Mouse (Mus musculus) MEL (cell line): ENCODE results near the gene Psmd3. TPM values are rescaled to one million over a fixed set of nuclear protein-coding genes. Genes with fewer than 3 reads are reported as not detected.

Experiments
- DNase-seq: peaks from one replicate; pipeline ENCODE4 v3.0.0; 2011; ENCODE audit warnings: low read depth, low spot score
- H3K27ac ChIP-seq: 2 replicates; pipeline ENCODE4 v1.5.1; 2012; ENCODE audit warnings: low read depth, mild to moderate bottlenecking, control low read depth, low read length, moderate library complexity; ENCODE audit not compliant: control insufficient read depth
- H3K27me3 ChIP-seq, 2 experiments: fragments of 150-350 bp in 1 of 2; sonication (generic) in 1 of 2; 2 replicates each; pipeline ENCODE4 v1.6.1; 2012; ENCODE audit warnings: low read length in 2 of 2, mild to moderate bottlenecking in 2 of 2, improper control_type of control experiment in 1 of 2, moderate library complexity in 1 of 2; ENCODE audit not compliant: insufficient read depth in 2 of 2, control insufficient read depth in 1 of 2
- H3K36me3 ChIP-seq, 2 experiments: 2 replicates each; pipeline ENCODE4 v1.6.1; 2012 to 2014; ENCODE audit warnings: low read length in 2 of 2, improper control_type of control experiment in 1 of 2, inconsistent platforms in 1 of 2, mild to moderate bottlenecking in 1 of 2; ENCODE audit not compliant: insufficient read depth in 2 of 2, control insufficient read depth in 1 of 2
- H3K4me1 ChIP-seq, 2 experiments: fragments of 150-350 bp in 1 of 2; sonication (generic) in 1 of 2; 2 replicates each; pipeline ENCODE4 v1.6.1; 2012; ENCODE audit warnings: low read length in 2 of 2, improper control_type of control experiment in 1 of 2, mild to moderate bottlenecking in 1 of 2; ENCODE audit not compliant: insufficient read depth in 2 of 2, control insufficient read depth in 1 of 2
- H3K4me3 ChIP-seq, 2 experiments: fragments of 150-350 bp in 1 of 2; sonication (generic) in 1 of 2; 2 replicates each; pipeline ENCODE4 v1.5.1; 2012; ENCODE audit warnings: low read depth in 2 of 2, low read length in 2 of 2, mild to moderate bottlenecking in 2 of 2, moderate library complexity in 2 of 2, control low read depth in 1 of 2, improper control_type of control experiment in 1 of 2; ENCODE audit not compliant: control insufficient read depth in 1 of 2, insufficient read depth in 1 of 2
- H3K79me2 ChIP-seq: 2 replicates; pipeline ENCODE4 v1.6.1; 2012; ENCODE audit warnings: mild to moderate bottlenecking, low read length, moderate library complexity; ENCODE audit not compliant: control insufficient read depth, poor library complexity, insufficient read depth
- H3K9ac ChIP-seq: 2 replicates; pipeline ENCODE4 v1.6.1; 2012; ENCODE audit warnings: low read depth, mild to moderate bottlenecking, control low read depth, low read length, moderate library complexity; ENCODE audit not compliant: control insufficient read depth, poor library complexity, severe bottlenecking
- H3K9me3 ChIP-seq: fragments of 150-350 bp; sonication (generic); replicated peaks from 2 replicates; pipeline ENCODE4 v1.6.1; 2012; ENCODE audit warnings: mild to moderate bottlenecking, low read length, improper control_type of control experiment, moderate library complexity; ENCODE audit not compliant: insufficient read depth
- BHLHE40 ChIP-seq: IDR thresholded peaks from 2 replicates; pipeline ENCODE4 v1.6.1; 2012; ENCODE audit warnings: low read depth, mild to moderate bottlenecking, inconsistent platforms, low read length, improper control_type of control experiment, borderline replicate concordance
- CHD2 ChIP-seq: IDR thresholded peaks from 2 replicates; pipeline ENCODE4 v1.6.1; 2011; ENCODE audit warnings: low read length, improper control_type of control experiment
- CTCF ChIP-seq, 3 experiments: IDR thresholded peaks in 2 of 3; conservative IDR thresholded peaks in 1 of 3; 2 replicates each; pipeline ENCODE4 v1.5.1; 2011 to 2012; ENCODE audit warnings: low read length in 3 of 3, low read depth in 2 of 3, mild to moderate bottlenecking in 2 of 3, improper control_type of control experiment in 1 of 3, inconsistent platforms in 1 of 3, mixed read lengths in 1 of 3, moderate library complexity in 1 of 3; ENCODE audit not compliant: control insufficient read depth in 1 of 3, insufficient read depth in 1 of 3, poor library complexity in 1 of 3, severe bottlenecking in 1 of 3
- E2F4 ChIP-seq: IDR thresholded peaks from 2 replicates; pipeline ENCODE4 v1.6.1; 2011; ENCODE audit warnings: low read depth, low read length, improper control_type of control experiment, borderline replicate concordance
- ELF1 ChIP-seq: IDR thresholded peaks from 2 replicates; pipeline ENCODE4 v1.6.1; 2014; ENCODE audit warnings: low read depth, mild to moderate bottlenecking, inconsistent platforms, low read length, improper control_type of control experiment, moderate library complexity
- EP300 ChIP-seq, 2 experiments: IDR thresholded peaks; 2 replicates each; pipeline ENCODE4 v1.6.1; 2011; ENCODE audit warnings: improper control_type of control experiment in 2 of 2, low read length in 2 of 2, low read depth in 1 of 2, mild to moderate bottlenecking in 1 of 2
- ETS1 ChIP-seq: IDR thresholded peaks from 2 replicates; pipeline ENCODE4 v1.6.1; 2012; ENCODE audit warnings: low read depth, mild to moderate bottlenecking, inconsistent platforms, low read length, improper control_type of control experiment, moderate library complexity
- GABPA ChIP-seq: IDR thresholded peaks from 2 replicates; pipeline ENCODE4 v1.6.1; 2012; ENCODE audit warnings: low read depth, mild to moderate bottlenecking, inconsistent platforms, low read length, improper control_type of control experiment, moderate library complexity
- HCFC1 ChIP-seq: IDR thresholded peaks from 2 replicates; pipeline ENCODE4 v1.6.1; 2012; ENCODE audit warnings: low read depth, mild to moderate bottlenecking, inconsistent platforms, low read length, improper control_type of control experiment, moderate library complexity
- JUND ChIP-seq: IDR thresholded peaks from 2 replicates; pipeline ENCODE4 v1.6.1; 2011; ENCODE audit warnings: low read depth, mild to moderate bottlenecking, improper control_type of control experiment, low read length
- MAFK ChIP-seq: IDR thresholded peaks from 2 replicates; pipeline ENCODE4 v1.6.1; 2011; ENCODE audit warnings: low read depth, mild to moderate bottlenecking, low read length, improper control_type of control experiment, borderline replicate concordance
- MAX ChIP-seq: IDR thresholded peaks from 2 replicates; pipeline ENCODE4 v1.6.1; 2011; ENCODE audit warnings: low read length, improper control_type of control experiment
- MAZ ChIP-seq: IDR thresholded peaks from 2 replicates; pipeline ENCODE4 v1.6.1; 2012; ENCODE audit warnings: low read depth, mild to moderate bottlenecking, inconsistent platforms, low read length, improper control_type of control experiment
- MYC ChIP-seq: IDR thresholded peaks from 2 replicates; pipeline ENCODE4 v1.6.1; 2011; ENCODE audit warnings: low read depth, mild to moderate bottlenecking, low read length, improper control_type of control experiment, moderate library complexity
- POLR2AphosphoS2 ChIP-seq: IDR thresholded peaks from 2 replicates; pipeline ENCODE4 v1.6.1; 2011; ENCODE audit warnings: low read length, improper control_type of control experiment
- SMC3 ChIP-seq: IDR thresholded peaks from 2 replicates; pipeline ENCODE4 v1.6.1; 2011; ENCODE audit warnings: low read depth, low read length, improper control_type of control experiment
- TCF12 ChIP-seq: IDR thresholded peaks from 2 replicates; pipeline ENCODE4 v1.6.1; 2014; ENCODE audit warnings: low read depth, mild to moderate bottlenecking, inconsistent platforms, low read length, improper control_type of control experiment, moderate library complexity
- UBTF ChIP-seq: IDR thresholded peaks from 2 replicates; pipeline ENCODE4 v1.6.1; 2012; ENCODE audit warnings: low read depth, mild to moderate bottlenecking, inconsistent platforms, low read length, improper control_type of control experiment, moderate library complexity, borderline replicate concordance; ENCODE audit not compliant: insufficient read depth
- USF1 ChIP-seq: IDR thresholded peaks from 2 replicates; pipeline ENCODE4 v1.6.1; 2014; ENCODE audit warnings: low read depth, mild to moderate bottlenecking, inconsistent platforms, low read length, improper control_type of control experiment, moderate library complexity
- USF2 ChIP-seq, 2 experiments: IDR thresholded peaks; 2 replicates each; pipeline ENCODE4 v1.6.1; 2011 to 2012; ENCODE audit warnings: improper control_type of control experiment in 2 of 2, low read length in 2 of 2, borderline replicate concordance in 1 of 2, inconsistent platforms in 1 of 2, low read depth in 1 of 2, mild to moderate bottlenecking in 1 of 2; ENCODE audit not compliant: insufficient read depth in 1 of 2
- ZKSCAN1 ChIP-seq: IDR thresholded peaks from 2 replicates; pipeline ENCODE4 v1.6.1; 2012; ENCODE audit warnings: low read depth, mild to moderate bottlenecking, inconsistent platforms, low read length, improper control_type of control experiment, moderate library complexity
- ZMIZ1 ChIP-seq: IDR thresholded peaks from 2 replicates; pipeline ENCODE4 v1.6.1; 2012; ENCODE audit warnings: low read depth, mild to moderate bottlenecking, inconsistent platforms, low read length, improper control_type of control experiment, moderate library complexity
- polyA plus RNA-seq, 2 experiments: library from polyadenylated mRNA; stranded (reverse) in 1 of 2; unstranded in 1 of 2; fragments of >175 nt in 1 of 2; fragments of >200 nt in 1 of 2; gene quantifications; 2 replicates each; pipeline versions ENCODE4 v1.2.1 to v1.2.4; 2012; ENCODE audit warnings: low replicate concordance in 2 of 2, low read depth in 1 of 2; ENCODE audit not compliant: insufficient read length in 2 of 2, insufficient read depth in 1 of 2, missing spikeins in 1 of 2
- total RNA-seq: library from RNA; depleted of rRNA; stranded (reverse); fragments of 300-350 nt; gene quantifications from 2 replicates; pipeline ENCODE4 v1.2.3, GENCODE M21; 2012

The Psmd3 gene
- total and polyA plus RNA-seq, 3 experiments, result 214 to 417 (median 350) TPM

- Histone ChIP-seq H3K27me3 (no peaks in the 10 kb centered on the region), H3K4me1 (no peaks in the 10 kb centered on the region), H3K27ac (no peak overlapping the region), H3K36me3 (no peaks in the 10 kb centered on the region), H3K9me3 (no peaks in the 10 kb centered on the region), H3K9ac (no peak overlapping the region), H3K79me2 (no peaks in the 10 kb centered on the region), H3K4me3 (no peak overlapping the region)
- TF ChIP-seq ETS1, result no peak
- no peak for TF ChIP-seq ZMIZ1
- TF ChIP-seq HCFC1, result no peak
- TF ChIP-seq MAFK, result no peak
- no peak for TF ChIP-seq BHLHE40
- no peak for TF ChIP-seq E2F4
- no peak for TF ChIP-seq ZKSCAN1
- TF ChIP-seq MAX, result no peak
- TF ChIP-seq USF2 (IDR thresholded peaks at IDR 0.05; ENCODE audit: borderline replicate concordance in 1 of 2, insufficient read depth in 1 of 2, low read depth in 1 of 2, low read length in 2 of 2), result no peak
- no peak for TF ChIP-seq UBTF
- TF ChIP-seq CHD2, result no peak
- no peak for TF ChIP-seq JUND
- no peak for TF ChIP-seq ELF1
- no peak for TF ChIP-seq POLR2AphosphoS2
- TF ChIP-seq SMC3, result no peak
- no peak for TF ChIP-seq GABPA
- TF ChIP-seq EP300 (IDR thresholded peaks at IDR 0.05; ENCODE audit: low read depth in 1 of 2, low read length in 2 of 2), result no peak
- no peak for TF ChIP-seq MYC
- no peak for TF ChIP-seq USF1
- TF ChIP-seq MAZ, result no peak
- no peak for DNase-seq
Measured at GRCm38 (mm10) chr11:98720756-98721155, 38.4 kb downstream of the Psmd3 start.

- no peak for TF ChIP-seq TCF12
- 0 out of 2 replicates have a peak, but pooled peaks have one; percentile 17 for TF ChIP-seq SMC3
- TF ChIP-seq MYC, result no peak
- TF ChIP-seq ETS1, result no peak
- peak in 2 of 3 experiments; percentile 3 to 41; a peak in 2 of 6 replicates for TF ChIP-seq CTCF (IDR thresholded peaks at IDR 0.05 in 2 of 3, conservative IDR thresholded peaks at IDR 0.05 in 1 of 3; ENCODE audit: control insufficient read depth in 1 of 3, insufficient read depth in 1 of 3, low read depth in 2 of 3, low read length in 3 of 3, poor library complexity in 1 of 3, severe bottlenecking in 1 of 3)
- TF ChIP-seq MAX, result no peak
- TF ChIP-seq, all 39 proteins: peak for 2
- no peaks in the 10 kb centered on the region for H3K79me2 ChIP-seq
- no peak overlapping the region for H3K4me3 ChIP-seq
- H3K9me3 ChIP-seq, result no peaks in the 10 kb centered on the region
- no peaks in the 10 kb centered on the region for H3K27me3 ChIP-seq
- no peak overlapping the region for H3K9ac ChIP-seq
- H3K4me1 ChIP-seq, result no peaks in the 10 kb centered on the region
- no peaks in the 10 kb centered on the region for H3K36me3 ChIP-seq
- DNase-seq, result no peak
- no peak overlapping the region for H3K27ac ChIP-seq
Measured at GRCm38 (mm10) chr11:98721458-98722226, 39.3 kb downstream of the Psmd3 start.
